Mouse (Mus musculus): ENCODE measurements at regions not wholly inside any gene's neighbourhood (a gene's known extent, or its start where the extent isn't known, plus 50 kb on each side); places are given as distances from the start of the nearest gene placed in this dataset.
A peak's percentile ranks its signal among the peaks of the same experiment; 100 is the strongest.

DNA sequence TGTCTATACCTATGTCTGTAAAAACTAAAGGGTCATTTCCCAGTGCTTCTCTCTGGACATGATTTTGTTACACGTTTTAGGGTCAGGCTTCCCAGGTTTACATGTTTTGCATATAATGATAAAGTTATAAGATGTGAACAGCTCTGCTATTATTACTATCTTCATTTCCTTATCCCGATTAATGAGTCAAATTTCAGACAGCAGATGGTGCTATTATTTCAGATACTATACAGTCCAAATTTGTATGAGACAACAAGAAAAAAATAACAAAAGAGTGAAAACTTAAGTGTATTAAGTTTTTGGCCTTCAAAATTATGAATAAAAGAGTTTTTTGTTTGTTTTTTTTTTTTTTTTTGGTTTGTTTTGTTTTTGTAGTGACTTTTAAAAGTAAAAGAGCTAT, 922.9 kb upstream of the Ppp6c start:
- no peak for DNase-seq

DNA sequence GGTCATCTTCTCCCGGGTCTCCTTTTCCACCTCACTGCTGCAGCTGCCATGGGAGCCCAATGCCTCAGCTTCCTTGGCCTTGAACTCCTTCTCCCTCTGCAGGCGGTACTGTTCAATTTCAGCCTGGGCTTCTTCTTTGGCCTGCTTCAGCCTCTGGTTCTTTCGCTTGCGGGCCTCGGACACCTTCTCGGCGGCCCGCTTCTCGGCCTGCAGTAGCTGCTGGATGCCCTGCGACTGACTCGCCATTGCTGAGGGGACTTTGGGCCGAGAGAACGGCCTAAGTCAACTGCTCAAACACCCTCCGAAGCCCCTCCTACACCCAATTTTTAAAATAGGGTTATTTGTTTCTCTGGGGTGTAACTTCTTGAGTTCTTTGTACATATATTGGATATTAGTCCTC, 901.4 kb upstream of the Ppp6c start:
- peak; percentile 8 to 12 for DNase-seq

DNA sequence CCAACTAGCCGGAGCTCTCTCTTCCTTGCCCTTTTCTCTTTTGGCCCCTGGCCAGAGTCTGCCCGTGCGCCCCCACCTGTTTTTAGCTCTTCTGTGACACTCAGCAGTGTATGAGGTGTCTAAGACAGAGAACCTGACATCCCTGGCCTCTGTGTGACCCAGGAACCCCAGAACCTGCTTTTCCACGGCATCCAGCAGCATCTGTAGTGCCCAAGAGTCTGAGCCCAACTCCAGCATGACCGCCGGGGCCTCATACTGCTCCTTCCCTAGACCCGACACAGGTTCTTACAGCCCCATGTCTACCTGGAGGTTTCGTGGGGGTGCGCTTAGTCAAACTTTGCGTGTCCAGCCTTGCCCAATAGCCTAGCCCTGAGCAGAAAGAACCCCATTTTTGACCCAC, 892.9 kb upstream of the Ppp6c start:
- DNase-seq = no peak

DNA sequence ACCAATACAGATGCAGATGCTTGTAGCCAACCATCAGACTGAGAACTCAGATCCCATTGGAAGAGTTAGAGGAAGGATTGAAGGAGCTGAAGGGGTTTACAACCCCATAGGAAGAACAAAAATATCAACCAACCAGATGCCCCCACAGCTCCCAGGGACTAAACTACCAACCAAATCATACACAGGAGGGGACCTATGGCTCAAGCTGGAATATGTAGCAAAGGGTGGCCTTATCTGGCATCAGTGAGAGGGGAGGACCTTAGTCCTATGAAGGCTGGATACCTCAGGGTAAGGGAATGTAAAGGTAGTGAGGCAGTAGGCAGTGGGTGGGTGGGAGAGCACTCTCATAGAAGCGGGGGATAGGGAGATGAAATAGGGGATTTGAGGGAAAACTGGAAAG, 888.2 kb upstream of the Ppp6c start:
- DNase-seq = no peak

Measured in B cell, adult 2 months (primary cell).